Mouse (Mus musculus) midbrain, embryonic 11.5 days (tissue): ENCODE data around the gene Nlrp1a. TPM values are rescaled to one million over a fixed set of nuclear protein-coding genes. Genes with fewer than 3 reads are reported as not detected.

Source experiments
- ATAC-seq: fragments of 200-750 bp; cut with Nextera tagmentation; 2 replicates; pipeline ENCODE4 v1.8.0; 2017; ENCODE audit warnings: moderate TSS enrichment, moderate library complexity; ENCODE audit not compliant: low FRiP score
- DNase-seq: peaks from one replicate; pipeline ENCODE4 v3.0.0; 2015; ENCODE audit warnings: low spot score; ENCODE audit errors: missing footprints
- H3K27ac ChIP-seq: fragments of 300-500 bp; sonication (generic); 2 replicates; pipeline ENCODE4 v1.5.1; 2014; ENCODE audit warnings: low read depth, low read length
- H3K27me3 ChIP-seq: fragments of 300-500 bp; sonication (generic); 2 replicates; pipeline ENCODE4 v1.6.1; 2014; ENCODE audit warnings: mild to moderate bottlenecking, low read length, moderate library complexity, mixed read lengths; ENCODE audit not compliant: control insufficient read depth, insufficient read depth
- H3K36me3 ChIP-seq: fragments of 300-500 bp; sonication (generic); 2 replicates; pipeline ENCODE4 v1.6.1; 2014; ENCODE audit warnings: mild to moderate bottlenecking, low read length, moderate library complexity, mixed read lengths; ENCODE audit not compliant: control insufficient read depth, insufficient read depth
- H3K4me1 ChIP-seq: fragments of 300-500 bp; sonication (generic); 2 replicates; pipeline ENCODE4 v1.6.1; 2014; ENCODE audit warnings: low read length; ENCODE audit not compliant: control insufficient read depth, insufficient read depth
- H3K4me2 ChIP-seq: fragments of 300-500 bp; sonication (generic); 2 replicates; pipeline ENCODE4 v1.6.1; 2014; ENCODE audit warnings: mild to moderate bottlenecking, moderate library complexity
- H3K4me3 ChIP-seq: fragments of 300-500 bp; sonication (generic); 2 replicates; pipeline ENCODE4 v1.5.1; 2014; ENCODE audit warnings: low read depth, low read length
- H3K9ac ChIP-seq: fragments of 300-500 bp; sonication (generic); 2 replicates; pipeline ENCODE4 v1.6.1; 2014; ENCODE audit warnings: low read length
- H3K9me3 ChIP-seq: fragments of 300-500 bp; sonication (generic); 2 replicates; pipeline ENCODE4 v1.6.1; 2016; ENCODE audit warnings: low read length; ENCODE audit not compliant: control insufficient read depth
- WGBS: fragments of 180-500 bp; shearing (Covaris S2); extraction: QIAGEN DNeasy Blood & Tissue Kit; methylation state at CpG from one replicate; pipeline ENCODE4 v1.1.7; 2014; 5-methylcytosine and 5-hydroxymethylcytosine counted together
- polyA plus RNA-seq: library from polyadenylated mRNA; unstranded; fragments of >200 nt; fragmentation: Nextera tagmentation; extraction: Ambion mirVana; gene quantifications from 2 replicates; pipeline ENCODE4 v1.2.1, GENCODE M21; 2014

The Nlrp1a gene
- polyA plus RNA-seq, 1 experiment from 2014 or later = 0.10 TPM

GRCm38 (mm10) chr11:71076342-71076741, 68.2 kb downstream of the Nlrp1a start:
- Histone ChIP-seq H3K9me3 (no peaks in the 10 kb centered on the region), H3K4me2 (no peak overlapping the region), H3K27me3 (no peaks in the 10 kb centered on the region), H3K9ac (no peak overlapping the region), H3K27ac (no peak overlapping the region), H3K36me3 (no peaks in the 10 kb centered on the region), H3K4me3 (no peak overlapping the region), H3K4me1 (no peaks in the 10 kb centered on the region)
- 69% methylated on average over 1 of the region's 1 CpGs for WGBS
- no peak for ATAC-seq
- DNase-seq = no peak

- Histone ChIP-seq H3K36me3 (no peaks in the 10 kb centered on the region), H3K27ac (no peak overlapping the region), H3K4me1 (no peaks in the 10 kb centered on the region), H3K27me3 (no peaks in the 10 kb centered on the region), H3K4me2 (no peak overlapping the region), H3K9me3 (no peaks in the 10 kb centered on the region), H3K4me3 (no peak overlapping the region), H3K9ac (no peak overlapping the region)
- no peak for DNase-seq
- no peak for ATAC-seq
- 0% methylated on average over 1 of the region's 1 CpGs for WGBS
Observed at GRCm38 (mm10) chr11:71052554-71052953, 92.0 kb downstream of the Nlrp1a start.

Other genes with a start within 250 kb of the Nlrp1a start
- gene Nup88, start 174.7 kb downstream of the Nlrp1a start, polyA plus RNA-seq = 180 and 183 TPM in 2 replicates
- 74.3 and 81.7 TPM in 2 replicates for gene Rpain, start 174.5 kb downstream of the Nlrp1a start, polyA plus RNA-seq
- gene C1qbp, start 161.7 kb downstream of the Nlrp1a start, polyA plus RNA-seq = 246 and 255 TPM in 2 replicates
- gene Dhx33, start 140.3 kb downstream of the Nlrp1a start, polyA plus RNA-seq = 15.9 and 16.5 TPM in 2 replicates
- gene Mis12, start 125.1 kb downstream of the Nlrp1a start, polyA plus RNA-seq = 56.8 and 57.5 TPM in 2 replicates
- gene Derl2, start 124.9 kb downstream of the Nlrp1a start, polyA plus RNA-seq = 42.0 and 45.3 TPM in 2 replicates
- 114 TPM in 2 replicates for gene 6330403K07Rik, start 111.2 kb downstream of the Nlrp1a start, polyA plus RNA-seq
- gene Nlrp1b, start 86.0 kb upstream of the Nlrp1a start, polyA plus RNA-seq = not detected in 2 replicates